Mouse (Mus musculus) bone marrow, adult 2 months (tissue): ENCODE measurements around the gene Eps8l3. TPM values are rescaled to one million over a fixed set of nuclear protein-coding genes. Genes with fewer than 3 reads are reported as not detected.

ENCODE experiments used
- H3K27ac ChIP-seq: fragments of 200-500 bp; 2 replicates; pipeline ENCODE4 v1.5.1; 2012; ENCODE audit warnings: low read depth, mild to moderate bottlenecking, control low read depth, inconsistent platforms, low read length; ENCODE audit not compliant: control insufficient read depth, poor library complexity, insufficient read depth
- H3K4me1 ChIP-seq: fragments of 200-500 bp; 2 replicates; pipeline ENCODE4 v1.6.1; 2011; ENCODE audit warnings: low read length; ENCODE audit not compliant: control insufficient read depth, insufficient read depth
- H3K4me3 ChIP-seq: fragments of 200-500 bp; replicated peaks from 2 replicates; pipeline ENCODE3; 2011; ENCODE audit warnings: mild to moderate bottlenecking, low read depth, low read length, control low read depth; ENCODE audit not compliant: control insufficient read depth
- CTCF ChIP-seq: fragments of 200-500 bp; IDR thresholded peaks from 2 replicates; pipeline ENCODE4 v1.5.1; 2011; ENCODE audit warnings: low read length, control low read depth; ENCODE audit not compliant: control insufficient read depth, insufficient read depth
- POLR2A ChIP-seq: fragments of 200-500 bp; IDR thresholded peaks from 2 replicates; pipeline ENCODE4 v1.6.1; 2011; ENCODE audit warnings: low read depth, mild to moderate bottlenecking, control low read depth, low read length, borderline replicate concordance; ENCODE audit not compliant: control insufficient read depth
- WGBS: fragments of 180-500 bp; shearing (Covaris S2); methylation state at CpG from one replicate; pipeline ENCODE4 v1.1.7; 2018; 5-methylcytosine and 5-hydroxymethylcytosine counted together
- polyA plus RNA-seq: library from polyadenylated mRNA; stranded (reverse); fragments of >200 nt; gene quantifications from 2 replicates; pipeline ENCODE4 v1.2.4, GENCODE M21; 2011; ENCODE audit warnings: low replicate concordance; ENCODE audit not compliant: missing spikeins, insufficient read depth, insufficient read length

Eps8l3 gene
- polyA plus RNA-seq, 1 experiment, result not detected

- H3K27ac ChIP-seq, result no peak overlapping the region
- TF ChIP-seq CTCF, result no peak
- TF ChIP-seq POLR2A, result no peak
- WGBS, result 30% methylated on average over 4 of the region's 4 CpGs
- H3K4me1 ChIP-seq, result peaks cover 5% of the 10 kb centered on the region
- no peak overlapping the region for H3K4me3 ChIP-seq
These were observed 43.1 kb upstream of the Eps8l3 start for GRCm38 (mm10) chr3:107833872-107834341.

GRCm38 (mm10) chr3:107835301-107835700 is 41.7 kb upstream of the Eps8l3 start:
- no peak overlapping the region for H3K4me3 ChIP-seq
- TF ChIP-seq POLR2A, result no peak
- H3K4me1 ChIP-seq, result peaks cover 5% of the 10 kb centered on the region
- WGBS, result 90% methylated on average over 5 of the region's 5 CpGs
- no peak overlapping the region for H3K27ac ChIP-seq

- H3K27ac ChIP-seq, result no peak overlapping the region
- H3K4me3 ChIP-seq, result no peak overlapping the region
- H3K4me1 ChIP-seq, result peaks cover 1% of the 10 kb centered on the region; the same call in 1 of the 2 replicates
- TF ChIP-seq CTCF, result no peak
- 88% methylated on average over 5 of the region's 5 CpGs for WGBS
These were observed 37.2 kb upstream of the Eps8l3 start for GRCm38 (mm10) chr3:107839855-107840254.

- peaks cover 4% of the 10 kb centered on the region for H3K4me1 ChIP-seq
- no peak for TF ChIP-seq POLR2A
- TF ChIP-seq CTCF, result no peak
- H3K4me3 ChIP-seq, result no peak overlapping the region
- no peak overlapping the region for H3K27ac ChIP-seq
- 79% methylated on average over 7 of the region's 7 CpGs for WGBS
These were observed 36.2 kb upstream of the Eps8l3 start for GRCm38 (mm10) chr3:107840855-107841254.

GRCm38 (mm10) chr3:107841370-107841769 is 35.7 kb upstream of the Eps8l3 start:
- 77% methylated on average over 7 of the region's 7 CpGs for WGBS
- H3K4me1 ChIP-seq, result peaks cover 5% of the 10 kb centered on the region
- no peak overlapping the region for H3K27ac ChIP-seq
- no peak for TF ChIP-seq POLR2A
- no peak for TF ChIP-seq CTCF
- no peak overlapping the region for H3K4me3 ChIP-seq

- H3K4me1 ChIP-seq, result peaks cover 4% of the 10 kb centered on the region
- WGBS, result 82% methylated on average over 3 of the region's 3 CpGs
- no peak overlapping the region for H3K4me3 ChIP-seq
- TF ChIP-seq POLR2A (no peak), CTCF (no peak)
- H3K27ac ChIP-seq, result no peak overlapping the region
These were observed 33.6 kb upstream of the Eps8l3 start for GRCm38 (mm10) chr3:107843406-107843805.

- peaks cover 5% of the 10 kb centered on the region for H3K4me1 ChIP-seq
- no peak for TF ChIP-seq POLR2A
- no peak for TF ChIP-seq CTCF
- WGBS, result 85% methylated on average over 3 of the region's 3 CpGs
These were observed 33.0 kb upstream of the Eps8l3 start for GRCm38 (mm10) chr3:107844001-107844400.

GRCm38 (mm10) chr3:107844499-107844898 is 32.5 kb upstream of the Eps8l3 start:
- H3K27ac ChIP-seq, result no peak overlapping the region
- H3K4me1 ChIP-seq, result peaks cover 9% of the 10 kb centered on the region
- TF ChIP-seq POLR2A (no peak), CTCF (no peak)
- no peak overlapping the region for H3K4me3 ChIP-seq
- WGBS, result 79% methylated on average over 2 of the region's 2 CpGs

More at GRCm38 (mm10) chr3:107844001-107844400, 33.0 kb upstream of the Eps8l3 start:
- Histone ChIP-seq H3K4me3 (no peak overlapping the region), H3K27ac (no peak overlapping the region)

- WGBS, result 8% methylated on average over 1 of the region's 1 CpGs
- no peak overlapping the region for H3K4me3 ChIP-seq
- peak overlapping the region; percentile 15; the same call in 1 of the 2 replicates for H3K27ac ChIP-seq
- no peak for TF ChIP-seq CTCF
- no peak for TF ChIP-seq POLR2A
- peaks cover 12% of the 10 kb centered on the region for H3K4me1 ChIP-seq
These were observed 30.9 kb upstream of the Eps8l3 start for GRCm38 (mm10) chr3:107846175-107846574.
